Mouse (Mus musculus): Measurements from ENCODE around the gene Mmp24. TPM values are rescaled to one million over a fixed set of nuclear protein-coding genes. Genes with fewer than 3 reads are reported as not detected.
A peak's percentile ranks its signal among the peaks of the same experiment; 100 is the strongest.

Mmp24 gene
- total and polyA plus RNA-seq, 2 experiments from 2014 or later = 0.04 to 0.38 TPM

DNA sequence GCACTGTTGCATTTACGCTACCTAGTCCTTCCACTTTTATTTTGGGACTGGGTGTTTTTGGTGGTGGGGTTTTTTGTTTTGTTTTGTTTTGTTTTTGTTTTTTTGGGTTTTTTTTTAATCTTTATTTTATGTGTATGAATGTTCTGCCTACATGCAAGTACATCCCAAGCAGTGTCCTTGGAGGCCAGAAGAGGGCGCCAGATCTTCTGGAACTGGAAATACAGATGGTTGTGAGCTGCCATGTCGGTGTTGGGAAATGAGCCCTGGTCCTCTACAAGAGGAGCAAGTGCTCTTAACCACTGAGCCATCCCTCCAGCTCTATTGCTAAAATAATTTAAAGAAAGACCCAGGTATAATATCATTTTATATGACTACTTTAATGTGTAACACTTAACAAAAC, 27.6 kb downstream of the Mmp24 start:
- H3K27me3 ChIP-seq (ENCODE audit: control insufficient read depth, insufficient read depth, low read length) = no peaks in the 10 kb centered on the region
- TF ChIP-seq CTCF (IDR thresholded peaks at IDR 0.05; ENCODE audit: low read depth) = 0 out of 2 replicates have a peak, but pooled peaks have one; percentile 8
- no peak for TF ChIP-seq EP300 (IDR thresholded peaks at IDR 0.05; ENCODE audit: low read depth)
- no peaks in the 10 kb centered on the region for H3K9me3 ChIP-seq (replicated peaks; ENCODE audit: control insufficient read depth, low read length)
- no peak overlapping the region for H3K9ac ChIP-seq (replicated peaks; ENCODE audit: low read depth, low read length)
- H3K4me2 ChIP-seq (ENCODE audit: low read depth, low read length) = no peak overlapping the region
- H3K27ac ChIP-seq (ENCODE audit: low read depth) = no peak overlapping the region
- DNase-seq (ENCODE audit: low spot score) (no peak), ATAC-seq (ENCODE audit: insufficient read depth, low read depth) (no peak)
- no peaks in the 10 kb centered on the region for H3K36me3 ChIP-seq (replicated peaks; ENCODE audit: control insufficient read depth, insufficient read depth, low read length)
- no peaks in the 10 kb centered on the region for H3K4me1 ChIP-seq (ENCODE audit: control insufficient read depth, insufficient read depth)
- WGBS = 52% methylated on average over 3 of the region's 3 CpGs
- no peak overlapping the region for H3K4me3 ChIP-seq (ENCODE audit: low read depth, low read length)

- Histone ChIP-seq H3K27ac (ENCODE audit: low read depth) (no peak overlapping the region), H3K4me2 (ENCODE audit: low read depth, low read length) (no peak overlapping the region), H3K9me3 (replicated peaks; ENCODE audit: control insufficient read depth, low read length) (no peaks in the 10 kb centered on the region), H3K36me3 (replicated peaks; ENCODE audit: control insufficient read depth, insufficient read depth, low read length) (no peaks in the 10 kb centered on the region), H3K27me3 (ENCODE audit: control insufficient read depth, insufficient read depth, low read length) (no peaks in the 10 kb centered on the region), H3K4me1 (ENCODE audit: control insufficient read depth, insufficient read depth) (no peaks in the 10 kb centered on the region), H3K9ac (replicated peaks; ENCODE audit: low read depth, low read length) (no peak overlapping the region), H3K4me3 (ENCODE audit: low read depth, low read length) (no peak overlapping the region)
- DNase-seq (ENCODE audit: low spot score) = no peak
- ATAC-seq (ENCODE audit: insufficient read depth, low read depth) = no peak
- WGBS = 65% methylated on average over 5 of the region's 5 CpGs
- TF ChIP-seq EP300 (IDR thresholded peaks at IDR 0.05; ENCODE audit: low read depth) (no peak), CTCF (IDR thresholded peaks at IDR 0.05; ENCODE audit: low read depth) (no peak)
Observed at GRCm38 (mm10) chr2:155804053-155804452, 28.9 kb downstream of the Mmp24 start.

GRCm38 (mm10) chr2:155805231-155805924, 30.2 kb downstream of the Mmp24 start:
- DNase-seq (ENCODE audit: low spot score) = no peak
- Histone ChIP-seq H3K27me3 (ENCODE audit: control insufficient read depth, insufficient read depth, low read length) (0 out of 2 replicates have a peak, but pooled peaks cover 3% of the 10 kb centered on the region), H3K9me3 (replicated peaks; ENCODE audit: control insufficient read depth, low read length) (no peaks in the 10 kb centered on the region), H3K4me3 (ENCODE audit: low read depth, low read length) (no peak overlapping the region), H3K4me1 (ENCODE audit: control insufficient read depth, insufficient read depth) (no peaks in the 10 kb centered on the region), H3K27ac (ENCODE audit: low read depth) (no peak overlapping the region), H3K4me2 (ENCODE audit: low read depth, low read length) (no peak overlapping the region), H3K9ac (replicated peaks; ENCODE audit: low read depth, low read length) (no peak overlapping the region), H3K36me3 (replicated peaks; ENCODE audit: control insufficient read depth, insufficient read depth, low read length) (no peaks in the 10 kb centered on the region)
- WGBS = 22% methylated on average over 6 of the region's 6 CpGs
- no peak for ATAC-seq (ENCODE audit: insufficient read depth, low read depth)
- TF ChIP-seq CTCF (IDR thresholded peaks at IDR 0.05; ENCODE audit: low read depth) (no peak), EP300 (IDR thresholded peaks at IDR 0.05; ENCODE audit: low read depth) (no peak)

- no peaks in the 10 kb centered on the region for H3K36me3 ChIP-seq (replicated peaks; ENCODE audit: control insufficient read depth, insufficient read depth, low read length)
- no peak overlapping the region for H3K27ac ChIP-seq (ENCODE audit: low read depth)
- DNase-seq (ENCODE audit: low spot score) = no peak
- TF ChIP-seq CTCF (IDR thresholded peaks at IDR 0.05; ENCODE audit: low read depth) (no peak), EP300 (IDR thresholded peaks at IDR 0.05; ENCODE audit: low read depth) (no peak)
- 0 out of 2 replicates have a peak, but pooled peaks cover 4% of the 10 kb centered on the region for H3K27me3 ChIP-seq (ENCODE audit: control insufficient read depth, insufficient read depth, low read length)
- H3K9ac ChIP-seq (replicated peaks; ENCODE audit: low read depth, low read length) = no peak overlapping the region
- no peaks in the 10 kb centered on the region for H3K4me1 ChIP-seq (ENCODE audit: control insufficient read depth, insufficient read depth)
- no peak overlapping the region for H3K4me3 ChIP-seq (ENCODE audit: low read depth, low read length)
- no peak for ATAC-seq (ENCODE audit: insufficient read depth, low read depth)
- no peak overlapping the region for H3K4me2 ChIP-seq (ENCODE audit: low read depth, low read length)
- 68% methylated on average over 6 of the region's 6 CpGs for WGBS
- no peaks in the 10 kb centered on the region for H3K9me3 ChIP-seq (replicated peaks; ENCODE audit: control insufficient read depth, low read length)
Observed at GRCm38 (mm10) chr2:155805925-155806255, 30.7 kb downstream of the Mmp24 start.

- no peak for TF ChIP-seq EP300 (IDR thresholded peaks at IDR 0.05; ENCODE audit: low read depth)
- TF ChIP-seq CTCF (IDR thresholded peaks at IDR 0.05; ENCODE audit: low read depth) = no peak
- H3K27me3 ChIP-seq (ENCODE audit: control insufficient read depth, insufficient read depth, low read length) = 0 out of 2 replicates have a peak, but pooled peaks cover 4% of the 10 kb centered on the region
- H3K9ac ChIP-seq (replicated peaks; ENCODE audit: low read depth, low read length) = no peak overlapping the region
- no peaks in the 10 kb centered on the region for H3K36me3 ChIP-seq (replicated peaks; ENCODE audit: control insufficient read depth, insufficient read depth, low read length)
- no peaks in the 10 kb centered on the region for H3K9me3 ChIP-seq (replicated peaks; ENCODE audit: control insufficient read depth, low read length)
- no peak overlapping the region for H3K4me2 ChIP-seq (ENCODE audit: low read depth, low read length)
- WGBS = 39% methylated on average over 5 of the region's 5 CpGs
- H3K4me1 ChIP-seq (ENCODE audit: control insufficient read depth, insufficient read depth) = no peaks in the 10 kb centered on the region
- H3K4me3 ChIP-seq (ENCODE audit: low read depth, low read length) = no peak overlapping the region
- ATAC-seq (ENCODE audit: insufficient read depth, low read depth) (peak; percentile 43; the same call in 1 of the 2 replicates), DNase-seq (ENCODE audit: low spot score) (no peak)
- H3K27ac ChIP-seq (ENCODE audit: low read depth) = no peak overlapping the region
Observed at GRCm38 (mm10) chr2:155806548-155806947, 31.4 kb downstream of the Mmp24 start.

DNA sequence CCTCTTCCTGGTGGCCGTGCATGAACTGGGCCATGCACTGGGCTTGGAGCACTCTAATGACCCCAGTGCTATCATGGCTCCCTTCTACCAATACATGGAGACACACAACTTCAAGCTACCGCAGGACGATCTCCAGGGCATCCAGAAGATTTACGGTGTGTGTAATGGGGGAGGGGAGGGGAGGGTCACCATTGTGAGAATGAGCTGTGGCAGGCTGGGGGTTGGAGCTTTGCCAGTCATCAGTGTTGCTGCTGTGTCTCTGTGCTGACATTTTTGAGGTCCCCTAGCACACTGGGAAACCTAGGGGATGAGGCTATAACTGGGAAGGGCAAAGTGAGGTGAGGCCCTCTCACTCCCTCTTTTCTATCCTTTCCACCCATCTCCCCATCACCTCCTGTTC, 32.3 kb downstream of the Mmp24 start:
- no peak overlapping the region for H3K4me3 ChIP-seq (ENCODE audit: low read depth, low read length)
- H3K9me3 ChIP-seq (replicated peaks; ENCODE audit: control insufficient read depth, low read length) = no peaks in the 10 kb centered on the region
- H3K36me3 ChIP-seq (replicated peaks; ENCODE audit: control insufficient read depth, insufficient read depth, low read length) = no peaks in the 10 kb centered on the region
- no peak for TF ChIP-seq EP300 (IDR thresholded peaks at IDR 0.05; ENCODE audit: low read depth)
- TF ChIP-seq CTCF (IDR thresholded peaks at IDR 0.05; ENCODE audit: low read depth) = no peak
- no peak overlapping the region for H3K27ac ChIP-seq (ENCODE audit: low read depth)
- no peaks in the 10 kb centered on the region for H3K4me1 ChIP-seq (ENCODE audit: control insufficient read depth, insufficient read depth)
- no peak overlapping the region for H3K4me2 ChIP-seq (ENCODE audit: low read depth, low read length)
- WGBS = 63% methylated on average over 4 of the region's 4 CpGs
- H3K27me3 ChIP-seq (ENCODE audit: control insufficient read depth, insufficient read depth, low read length) = 0 out of 2 replicates have a peak, but pooled peaks cover 4% of the 10 kb centered on the region
- no peak overlapping the region for H3K9ac ChIP-seq (replicated peaks; ENCODE audit: low read depth, low read length)
- ATAC-seq (ENCODE audit: insufficient read depth, low read depth) = no peak
- DNase-seq (ENCODE audit: low spot score) = no peak

Data from heart, postnatal 0 days (tissue).